Mouse (Mus musculus) retina, postnatal 1 day (tissue): ENCODE results near the gene Icosl.
"Not testable (repeated sequence)": the region's sequence is repeated elsewhere in the genome, so short reads cannot be mapped to it uniquely, and the experiment has no call there.

Experiments used
- DNase-seq: peaks from one replicate; pipeline ENCODE4 v3.0.0-alpha.2; 2012

Gene Icosl

GRCm38 (mm10) chr10:78119422-78119821 is 50.3 kb downstream of the Icosl start:
- no peak for DNase-seq

DNA sequence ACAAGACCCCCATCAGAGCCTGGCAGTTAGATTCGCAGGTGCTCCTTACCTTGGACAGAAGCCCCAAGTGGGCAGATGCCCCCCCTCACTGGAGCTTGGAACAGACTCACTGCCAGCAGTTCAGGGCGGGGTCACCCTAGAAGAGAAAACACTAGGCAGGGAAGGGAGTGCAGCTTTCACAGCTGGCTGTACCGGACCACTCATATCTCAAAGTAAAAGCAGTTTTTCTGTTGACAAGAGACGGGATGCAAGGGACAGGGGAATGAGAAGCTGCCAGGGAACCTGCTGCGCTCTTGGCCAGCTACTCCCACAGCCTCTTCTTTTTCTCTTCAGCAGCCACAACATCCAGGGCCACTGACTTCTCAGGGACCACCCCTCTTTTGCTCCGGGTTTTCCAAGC is 55.0 kb downstream of the Icosl start:
- not testable (repeated sequence) for DNase-seq

DNA sequence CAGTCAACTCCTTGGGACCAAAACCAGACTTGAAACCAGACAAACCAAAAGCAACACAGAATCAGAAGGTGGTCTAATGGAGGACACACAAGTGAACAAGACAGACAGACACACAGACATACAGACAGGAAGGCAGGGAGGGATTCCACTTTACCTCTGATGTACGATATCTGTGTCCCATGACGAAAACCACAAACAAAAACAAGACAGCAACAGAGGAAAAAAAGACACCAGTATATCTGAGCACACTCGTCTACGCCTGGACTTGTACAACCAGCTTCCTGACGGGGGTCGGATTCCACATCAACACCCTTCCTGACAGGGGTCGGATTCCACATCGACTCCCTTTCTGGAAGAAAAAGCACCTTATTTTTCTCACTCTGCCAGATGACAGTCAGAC is 56.0 kb downstream of the Icosl start:
- not testable (repeated sequence) for DNase-seq

GRCm38 (mm10) chr10:78126311-78126710 is 57.2 kb downstream of the Icosl start:
- no peak for DNase-seq

- no peak for DNase-seq
Measured at GRCm38 (mm10) chr10:78127046-78127870, 58.2 kb downstream of the Icosl start.

GRCm38 (mm10) chr10:78127931-78128330 is 58.8 kb downstream of the Icosl start:
- DNase-seq: no peak

- DNase-seq: no peak
Measured at GRCm38 (mm10) chr10:78128647-78129046, 59.5 kb downstream of the Icosl start.

DNA sequence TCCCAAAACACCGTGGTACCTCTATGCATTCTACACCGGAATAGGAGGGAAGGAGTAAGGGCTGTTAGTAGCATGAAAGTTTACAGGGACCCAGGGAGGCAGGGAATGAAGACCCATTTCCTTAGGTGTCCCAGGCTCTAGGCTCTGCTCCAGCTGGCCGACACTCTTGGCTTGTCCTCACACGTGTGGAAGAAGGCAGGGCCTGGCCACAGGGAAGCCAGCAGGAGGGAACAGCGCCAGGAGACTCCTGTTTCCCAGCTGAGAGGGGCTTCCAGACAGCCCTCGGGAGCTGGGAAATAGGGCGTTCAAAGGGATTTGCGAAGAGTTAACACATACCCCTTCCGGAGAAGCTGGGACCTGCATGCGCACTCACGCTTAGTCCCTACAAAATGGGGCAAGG is 60.3 kb downstream of the Icosl start:
- DNase-seq: no peak

DNA sequence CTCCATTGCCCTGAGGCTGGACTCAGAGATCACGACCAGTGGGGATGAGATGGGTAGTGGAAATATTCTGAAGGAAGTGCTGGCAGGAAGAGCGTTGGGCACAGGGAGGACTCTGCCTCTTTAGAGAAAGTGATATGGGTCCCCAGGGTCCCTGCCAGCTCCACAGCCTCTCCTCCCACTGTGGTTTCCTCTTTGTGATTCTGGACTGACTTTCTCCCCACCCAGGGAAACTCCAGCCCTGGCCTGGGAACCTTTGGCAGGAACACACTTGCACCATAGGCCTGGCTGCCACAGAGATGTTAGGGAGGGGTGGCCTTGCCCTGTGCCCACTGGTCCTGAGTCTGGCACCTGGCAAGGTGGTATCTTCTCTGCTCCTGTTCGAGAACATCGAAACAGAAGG is 60.9 kb downstream of the Icosl start:
- no peak for DNase-seq
